Mouse (Mus musculus) bone marrow macrophage, adult 2 months (primary cell): ENCODE results near the gene Ercc4. TPM values are rescaled to one million over a fixed set of nuclear protein-coding genes. Genes with fewer than 3 reads are reported as not detected.

Experiments used
- H3K27ac ChIP-seq: 2 replicates; pipeline ENCODE4 v1.5.1; 2012; ENCODE audit warnings: low read depth, low read length; ENCODE audit not compliant: insufficient read depth
- H3K4me1 ChIP-seq: 2 replicates; pipeline ENCODE4 v1.6.1; 2012; ENCODE audit warnings: low read length; ENCODE audit not compliant: control insufficient read depth, insufficient read depth
- H3K4me3 ChIP-seq: 2 replicates; pipeline ENCODE4 v1.5.1; 2012; ENCODE audit warnings: mild to moderate bottlenecking, low read length, moderate library complexity; ENCODE audit not compliant: insufficient read depth
- CTCF ChIP-seq: IDR thresholded peaks from 2 replicates; pipeline ENCODE4 v1.5.1; 2012; ENCODE audit warnings: low read depth, mild to moderate bottlenecking, low read length, moderate library complexity
- POLR2A ChIP-seq: IDR thresholded peaks from 2 replicates; pipeline ENCODE4 v1.6.1; 2012; ENCODE audit warnings: mild to moderate bottlenecking, low read depth, low read length, borderline replicate concordance
- polyA plus RNA-seq: library from polyadenylated mRNA; stranded (reverse); fragments of >200 nt; gene quantifications from 2 replicates; pipeline ENCODE4 v1.2.4, GENCODE M21; 2012; ENCODE audit not compliant: missing spikeins, insufficient read depth, insufficient read length

The Ercc4 gene
- polyA plus RNA-seq, 1 experiment, result 11.8 TPM

DNA sequence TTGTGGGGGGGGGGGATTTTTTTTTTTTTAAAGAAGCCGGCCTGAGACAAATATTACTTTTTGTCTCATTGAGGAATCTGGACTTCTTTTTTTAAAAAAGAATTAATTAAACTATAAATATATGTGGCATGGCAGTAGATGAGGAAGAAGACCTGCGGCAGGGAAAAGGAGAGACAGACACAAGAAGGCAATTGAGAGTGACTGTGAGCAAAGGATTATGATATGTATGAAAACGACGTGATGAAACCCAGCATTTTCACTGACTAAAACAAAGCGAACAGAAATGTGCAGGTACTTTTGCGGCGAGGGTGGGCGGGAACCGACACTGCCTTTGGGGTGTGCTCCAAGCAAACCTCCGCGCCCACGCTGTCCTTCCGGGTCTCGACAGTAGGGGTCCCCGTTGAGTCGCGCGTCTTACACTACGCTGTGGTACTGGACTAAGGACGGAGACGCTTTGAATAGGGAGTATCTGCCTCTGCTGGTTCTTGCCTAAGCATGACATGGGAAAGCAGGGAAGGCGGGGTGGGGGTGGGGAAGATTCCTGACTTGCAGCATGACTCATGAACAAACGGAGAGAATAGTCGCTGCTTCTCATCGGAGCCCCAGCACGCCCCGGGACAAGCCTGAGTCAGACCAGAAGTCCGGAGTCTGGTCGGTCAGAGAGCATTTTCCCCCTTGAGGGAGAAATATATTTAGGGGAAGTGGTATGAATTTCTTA is 50.6 kb downstream of the Ercc4 start:
- H3K4me1 ChIP-seq, result peaks cover 8% of the 10 kb centered on the region
- no peak overlapping the region for H3K27ac ChIP-seq
- TF ChIP-seq POLR2A, result no peak
- peak; percentile 63; the same call in 1 of the 2 replicates for TF ChIP-seq CTCF
- H3K4me3 ChIP-seq, result peak overlapping the region; percentile 57

GRCm38 (mm10) chr16:13161516-13161915 is 52.0 kb downstream of the Ercc4 start:
- peaks cover 8% of the 10 kb centered on the region for H3K4me1 ChIP-seq
- no peak overlapping the region for H3K27ac ChIP-seq
- no peak overlapping the region for H3K4me3 ChIP-seq
- TF ChIP-seq CTCF (no peak), POLR2A (no peak)

DNA sequence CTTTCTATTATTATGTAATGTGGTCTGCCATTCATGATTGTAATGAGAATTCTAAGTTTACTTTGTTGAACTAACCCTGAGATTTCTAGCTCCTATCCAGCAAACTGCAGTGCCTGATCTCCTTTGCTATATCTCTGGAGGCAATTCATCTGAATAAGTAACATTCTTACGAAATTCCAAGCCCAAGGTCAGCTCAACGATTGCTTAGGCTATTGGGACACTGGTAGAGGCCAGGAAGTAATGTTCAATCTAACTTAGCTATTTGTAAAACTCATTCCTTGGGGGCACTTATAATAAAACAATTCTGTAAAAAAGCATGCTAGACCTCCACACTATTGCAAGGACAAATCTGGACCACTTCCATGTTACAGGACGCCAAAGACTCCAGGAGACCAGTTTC is 58.2 kb downstream of the Ercc4 start:
- no peak overlapping the region for H3K4me3 ChIP-seq
- no peak for TF ChIP-seq POLR2A
- no peaks in the 10 kb centered on the region for H3K4me1 ChIP-seq
- no peak overlapping the region for H3K27ac ChIP-seq

- no peak for TF ChIP-seq POLR2A
- no peak for TF ChIP-seq CTCF
- no peaks in the 10 kb centered on the region for H3K4me1 ChIP-seq
- no peak overlapping the region for H3K27ac ChIP-seq
- H3K4me3 ChIP-seq, result no peak overlapping the region
These were observed 63.7 kb downstream of the Ercc4 start for GRCm38 (mm10) chr16:13173055-13173742.

DNA sequence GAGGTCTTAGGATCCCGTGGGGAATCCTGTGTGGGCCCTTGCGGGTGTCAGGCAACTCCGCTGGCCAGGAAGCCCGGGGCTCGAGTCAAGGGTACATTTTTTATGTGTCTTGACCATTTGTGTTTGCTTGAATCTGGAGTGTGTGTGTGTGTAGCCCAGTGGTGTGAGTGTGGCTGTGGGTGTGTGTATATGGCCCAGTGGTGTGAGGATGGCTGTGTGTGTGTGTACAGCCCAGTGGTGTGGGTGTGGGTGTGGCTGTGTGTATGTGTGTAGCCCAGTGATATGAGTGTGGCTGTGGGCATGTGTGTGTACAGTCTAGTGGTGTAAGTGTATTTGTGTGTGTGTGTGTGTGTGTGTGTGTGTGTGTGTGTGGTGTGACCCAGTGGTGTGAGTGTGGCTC is 73.0 kb downstream of the Ercc4 start:
- Histone ChIP-seq H3K4me3 (no peak overlapping the region), H3K27ac (no peak overlapping the region), H3K4me1 (no peaks in the 10 kb centered on the region)
- TF ChIP-seq CTCF, result no peak
- TF ChIP-seq POLR2A, result no peak

GRCm38 (mm10) chr16:13183182-13183742 is 73.8 kb downstream of the Ercc4 start:
- Histone ChIP-seq H3K27ac (no peak overlapping the region), H3K4me3 (no peak overlapping the region), H3K4me1 (no peaks in the 10 kb centered on the region)
- TF ChIP-seq POLR2A (no peak), CTCF (no peak)

- Histone ChIP-seq H3K4me1 (peaks cover 3% of the 10 kb centered on the region; the same call in 1 of the 2 replicates), H3K4me3 (no peak overlapping the region), H3K27ac (no peak overlapping the region)
- TF ChIP-seq POLR2A (no peak), CTCF (no peak)
These were observed 74.9 kb downstream of the Ercc4 start for GRCm38 (mm10) chr16:13184381-13184780.

DNA sequence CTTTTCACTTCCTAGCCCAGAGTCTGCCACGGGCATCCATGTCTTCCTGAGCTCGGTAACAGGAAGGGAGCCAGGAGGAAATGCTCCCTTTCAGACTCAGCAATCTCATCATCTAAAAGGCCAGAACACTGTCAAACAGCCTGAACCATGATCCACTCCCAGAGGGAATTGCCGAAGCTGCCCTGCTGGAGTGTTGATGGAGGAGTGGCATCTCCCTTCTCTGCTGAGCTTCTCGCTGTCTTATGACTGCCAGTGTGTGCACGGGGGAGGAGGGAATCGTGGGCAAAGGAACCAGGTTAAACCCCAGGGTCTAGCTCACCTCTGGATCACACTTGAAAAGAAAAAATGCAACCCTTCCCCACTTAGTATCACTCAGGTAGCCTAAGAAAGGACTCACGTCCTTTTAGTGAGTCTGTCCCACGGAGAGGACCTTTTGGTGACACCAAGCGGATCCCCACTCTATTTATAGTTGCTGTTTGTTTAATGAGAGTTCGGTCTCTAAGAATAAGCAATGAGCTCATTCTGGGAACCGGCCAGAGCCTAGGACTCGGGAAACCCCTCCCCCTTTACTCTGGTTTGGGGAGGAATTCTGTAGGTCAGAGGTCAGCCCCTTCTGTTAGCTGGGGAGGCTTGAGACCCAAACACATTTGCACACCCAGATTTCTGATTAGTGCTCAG is 80.1 kb downstream of the Ercc4 start:
- Histone ChIP-seq H3K4me3 (no peak overlapping the region), H3K4me1 (peaks cover 4% of the 10 kb centered on the region; the same call in 1 of the 2 replicates), H3K27ac (no peak overlapping the region)
- TF ChIP-seq CTCF (no peak), POLR2A (no peak)

DNA sequence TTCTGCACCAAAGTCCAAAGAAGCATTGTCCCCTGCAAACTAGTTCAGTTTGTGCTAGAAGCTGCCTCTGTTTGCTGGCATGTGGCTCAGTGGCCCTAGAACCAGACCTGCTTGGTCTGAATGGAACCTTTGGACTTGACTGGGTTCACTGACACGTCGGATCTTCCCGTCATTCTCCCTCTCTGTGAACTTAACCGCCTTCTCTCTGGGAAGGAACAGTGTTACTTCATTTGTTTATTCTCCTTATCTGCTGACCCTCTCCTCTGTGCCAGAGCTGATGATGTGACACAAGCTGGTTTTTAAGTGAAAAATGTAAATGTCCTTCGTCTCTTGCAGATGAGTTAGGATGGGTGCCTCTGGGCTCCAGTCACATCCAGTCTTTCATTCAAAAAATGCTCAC is 81.0 kb downstream of the Ercc4 start:
- Histone ChIP-seq H3K4me3 (no peak overlapping the region), H3K27ac (no peak overlapping the region)

GRCm38 (mm10) chr16:13191166-13191565 is 81.7 kb downstream of the Ercc4 start:
- H3K4me1 ChIP-seq, result peaks cover 4% of the 10 kb centered on the region; the same call in 1 of the 2 replicates
- H3K27ac ChIP-seq, result no peak overlapping the region
- H3K4me3 ChIP-seq, result no peak overlapping the region
- no peak for TF ChIP-seq POLR2A

More for the DNA sequence above, 81.0 kb downstream of the Ercc4 start:
- TF ChIP-seq POLR2A (no peak), CTCF (no peak)
- peaks cover 4% of the 10 kb centered on the region; the same call in 1 of the 2 replicates for H3K4me1 ChIP-seq
